Mouse (Mus musculus): ENCODE measurements at regions not wholly inside any gene's neighbourhood (a gene's known extent, or its start where the extent isn't known, plus 50 kb on each side); places are given as distances from the start of the nearest gene placed in this dataset.
"Not testable (repeated sequence)": the region's sequence is repeated elsewhere in the genome, so short reads cannot be mapped to it uniquely, and the experiment has no call there.

- DNase-seq = no peak
These were observed 256.4 kb downstream of the Sema3d start for GRCm38 (mm10) chr5:12639549-12639948.

GRCm38 (mm10) chr5:12646269-12646668 lies 263.1 kb downstream of the Sema3d start:
- no peak for DNase-seq

- no peak for DNase-seq
These were observed 290.5 kb downstream of the Sema3d start for GRCm38 (mm10) chr5:12673666-12674065.

GRCm38 (mm10) chr5:12674134-12674533 lies 290.9 kb downstream of the Sema3d start:
- no peak for DNase-seq

- DNase-seq = no peak
These were observed 293.5 kb downstream of the Sema3d start for GRCm38 (mm10) chr5:12676712-12677111.

- no peak for DNase-seq
These were observed 331.7 kb downstream of the Sema3d start for GRCm38 (mm10) chr5:12714894-12715293.

- DNase-seq = no peak
These were observed 368.3 kb downstream of the Sema3d start for GRCm38 (mm10) chr5:12751514-12751913.

GRCm38 (mm10) chr5:12759634-12760033 lies 365.6 kb upstream of the Sema3a start:
- no peak for DNase-seq

GRCm38 (mm10) chr5:12767383-12767782 lies 357.8 kb upstream of the Sema3a start:
- DNase-seq = no peak

- no peak for DNase-seq
These were observed 342.5 kb upstream of the Sema3a start for GRCm38 (mm10) chr5:12782681-12783080.

GRCm38 (mm10) chr5:12808729-12809128 lies 316.5 kb upstream of the Sema3a start:
- DNase-seq = no peak

- DNase-seq = no peak
These were observed 315.3 kb upstream of the Sema3a start for GRCm38 (mm10) chr5:12809884-12810283.

GRCm38 (mm10) chr5:12847207-12847606 lies 278.0 kb upstream of the Sema3a start:
- DNase-seq = not testable (repeated sequence)

- DNase-seq = peak; percentile 5
These were observed 268.3 kb upstream of the Sema3a start for GRCm38 (mm10) chr5:12856869-12857268.

GRCm38 (mm10) chr5:12868355-12869217 lies 256.6 kb upstream of the Sema3a start:
- no peak for DNase-seq

GRCm38 (mm10) chr5:12872888-12873287 lies 252.3 kb upstream of the Sema3a start:
- no peak for DNase-seq

- DNase-seq = no peak
These were observed 247.5 kb upstream of the Sema3a start for GRCm38 (mm10) chr5:12877595-12878296.

GRCm38 (mm10) chr5:12892333-12892732 lies 232.9 kb upstream of the Sema3a start:
- no peak for DNase-seq

GRCm38 (mm10) chr5:12894638-12895037 lies 230.6 kb upstream of the Sema3a start:
- DNase-seq = no peak

- no peak for DNase-seq
These were observed 214.5 kb upstream of the Sema3a start for GRCm38 (mm10) chr5:12910741-12911140.

- DNase-seq = no peak
These were observed 210.8 kb upstream of the Sema3a start for GRCm38 (mm10) chr5:12914395-12914794.

- DNase-seq = no peak
These were observed 205.9 kb upstream of the Sema3a start for GRCm38 (mm10) chr5:12919335-12919734.

GRCm38 (mm10) chr5:12922889-12923288 lies 202.3 kb upstream of the Sema3a start:
- DNase-seq = no peak

- DNase-seq = no peak
These were observed 199.7 kb upstream of the Sema3a start for GRCm38 (mm10) chr5:12925466-12925865.

Data from layer of hippocampus, adult 9-11 months (tissue).